Mouse (Mus musculus) heart, embryonic 13.5 days (tissue): ENCODE measurements around the gene Pygo1. TPM values are rescaled to one million over a fixed set of nuclear protein-coding genes. Genes with fewer than 3 reads are reported as not detected.

Experiments
- ATAC-seq: fragments of 200-750 bp; cut with Nextera tagmentation; 2 replicates; pipeline ENCODE4 v1.8.0; 2017; ENCODE audit warnings: moderate TSS enrichment; ENCODE audit not compliant: insufficient number of reproducible peaks, low FRiP score, low TSS enrichment; ENCODE audit errors: extremely low read depth
- H3K27ac ChIP-seq: fragments of 300-500 bp; sonication (generic); replicated peaks from 2 replicates; pipeline ENCODE4 v1.5.1; 2015; ENCODE audit warnings: moderate library complexity, mild to moderate bottlenecking, inconsistent platforms
- H3K27me3 ChIP-seq: fragments of 300-500 bp; sonication (generic); replicated peaks from 2 replicates; pipeline ENCODE4 v1.6.1; 2015; ENCODE audit warnings: mild to moderate bottlenecking, inconsistent platforms
- H3K36me3 ChIP-seq: fragments of 300-500 bp; sonication (generic); 2 replicates; pipeline ENCODE4 v1.6.1; 2015; ENCODE audit warnings: mild to moderate bottlenecking, inconsistent platforms
- H3K4me1 ChIP-seq: fragments of 300-500 bp; sonication (generic); 2 replicates; pipeline ENCODE4 v1.6.1; 2015; ENCODE audit warnings: inconsistent platforms
- H3K4me2 ChIP-seq: fragments of 300-500 bp; sonication (generic); 2 replicates; pipeline ENCODE4 v1.6.1; 2015; ENCODE audit warnings: inconsistent platforms, mild to moderate bottlenecking, moderate library complexity
- H3K4me3 ChIP-seq: fragments of 300-500 bp; sonication (generic); 2 replicates; pipeline ENCODE4 v1.5.1; 2015; ENCODE audit warnings: moderate library complexity, mild to moderate bottlenecking, inconsistent platforms
- H3K9ac ChIP-seq: fragments of 300-500 bp; sonication (generic); 2 replicates; pipeline ENCODE4 v1.6.1; 2015; ENCODE audit warnings: inconsistent platforms, mild to moderate bottlenecking, moderate library complexity
- H3K9me3 ChIP-seq: fragments of 300-500 bp; sonication (generic); 2 replicates; pipeline ENCODE4 v1.6.1; 2016; ENCODE audit warnings: inconsistent platforms
- WGBS: fragments of 180-500 bp; shearing (Covaris S2); methylation state at CpG from one replicate; pipeline ENCODE4 v1.1.7; 2015; ENCODE audit warnings: mixed read lengths; 5-methylcytosine and 5-hydroxymethylcytosine counted together
- polyA plus RNA-seq: library from polyadenylated mRNA; unstranded; fragments of >200 nt; fragmentation: Nextera tagmentation; extraction: Ambion mirVana; gene quantifications from 2 replicates; pipeline ENCODE4 v1.2.1, GENCODE M21; 2015

Gene Pygo1
- polyA plus RNA-seq, 1 experiment from 2014 or later, result 1.8 TPM

- ATAC-seq, result no peak
- no peak overlapping the region for H3K9ac ChIP-seq
- H3K36me3 ChIP-seq, result 0 out of 2 replicates have a peak, but pooled peaks cover 3% of the 10 kb centered on the region
- no peak overlapping the region for H3K4me3 ChIP-seq
- no peak overlapping the region for H3K27ac ChIP-seq
- no peaks in the 10 kb centered on the region for H3K27me3 ChIP-seq
- WGBS, result 57% methylated on average over 7 of the region's 7 CpGs
- no peaks in the 10 kb centered on the region for H3K4me1 ChIP-seq
- no peaks in the 10 kb centered on the region for H3K9me3 ChIP-seq
- H3K4me2 ChIP-seq, result no peak overlapping the region
Measured at GRCm38 (mm10) chr9:72996806-72997205, 71.4 kb downstream of the Pygo1 start.

- H3K4me3 ChIP-seq, result no peak overlapping the region
- H3K36me3 ChIP-seq, result peaks cover 14% of the 10 kb centered on the region
- 70% methylated on average over 2 of the region's 2 CpGs for WGBS
- no peaks in the 10 kb centered on the region for H3K27me3 ChIP-seq
- ATAC-seq, result no peak
- H3K27ac ChIP-seq, result no peak overlapping the region
- no peaks in the 10 kb centered on the region for H3K4me1 ChIP-seq
- no peak overlapping the region for H3K9ac ChIP-seq
- H3K9me3 ChIP-seq, result no peaks in the 10 kb centered on the region
- H3K4me2 ChIP-seq, result no peak overlapping the region
Measured at GRCm38 (mm10) chr9:73000487-73000886, 75.0 kb downstream of the Pygo1 start.

GRCm38 (mm10) chr9:73001314-73002011, 76.0 kb downstream of the Pygo1 start:
- Histone ChIP-seq H3K9ac (no peak overlapping the region), H3K36me3 (peaks cover 24% of the 10 kb centered on the region), H3K4me2 (no peak overlapping the region), H3K4me1 (no peaks in the 10 kb centered on the region), H3K9me3 (no peaks in the 10 kb centered on the region), H3K27ac (no peak overlapping the region), H3K4me3 (no peak overlapping the region), H3K27me3 (no peaks in the 10 kb centered on the region)
- ATAC-seq, result no peak
- 79% methylated on average over 13 of the region's 13 CpGs for WGBS

Other genes starting within 250 kb of the Pygo1 start
- gene Prtg, start 118.8 kb upstream of the Pygo1 start, polyA plus RNA-seq, result 0.87 and 0.92 TPM in 2 replicates
- 0.62 and 0.88 TPM in 2 replicates for gene Dyx1c1, start 33.1 kb downstream of the Pygo1 start, polyA plus RNA-seq
- not detected in 2 replicates for gene Gm44503, start 33.2 kb downstream of the Pygo1 start, polyA plus RNA-seq
- 14.3 TPM in 2 replicates for gene Ccpg1os, start 59.7 kb downstream of the Pygo1 start, polyA plus RNA-seq
- 25.9 and 29.2 TPM in 2 replicates for gene Ccpg1, start 59.8 kb downstream of the Pygo1 start, polyA plus RNA-seq
- gene Pigb, start 114.7 kb downstream of the Pygo1 start, polyA plus RNA-seq, result 5.7 and 7.1 TPM in 2 replicates
- gene Rab27a, start 119.2 kb downstream of the Pygo1 start, polyA plus RNA-seq, result 3.5 and 3.6 TPM in 2 replicates
- not detected in 2 replicates for gene Khdc3, start 176.2 kb downstream of the Pygo1 start, polyA plus RNA-seq
- gene Gm20509, start 176.8 kb downstream of the Pygo1 start, polyA plus RNA-seq, result not detected in 2 replicates
- 83.9 and 87.0 TPM in 2 replicates for gene Rsl24d1, start 187.8 kb downstream of the Pygo1 start, polyA plus RNA-seq